Mouse (Mus musculus): ENCODE data around the gene Tnfrsf9. TPM values are rescaled to one million over a fixed set of nuclear protein-coding genes. Genes with fewer than 3 reads are reported as not detected.

Gene Tnfrsf9
- polyA plus RNA-seq, 1 experiment, result not detected

GRCm38 (mm10) chr4:150891308-150891707 is 23.1 kb upstream of the Tnfrsf9 start:
- no peak for TF ChIP-seq CTCF (IDR thresholded peaks at IDR 0.05; ENCODE audit: low read depth, low read length)
- no peak for TF ChIP-seq POLR2A (IDR thresholded peaks at IDR 0.05; ENCODE audit: borderline replicate concordance, low read depth, low read length)
- no peak overlapping the region for H3K27ac ChIP-seq (ENCODE audit: insufficient read depth, low read depth, low read length)
- H3K4me1 ChIP-seq (ENCODE audit: control insufficient read depth, insufficient read depth, low read length), result peaks cover 8% of the 10 kb centered on the region
- H3K4me3 ChIP-seq (ENCODE audit: insufficient read depth, low read length), result no peak overlapping the region

DNA sequence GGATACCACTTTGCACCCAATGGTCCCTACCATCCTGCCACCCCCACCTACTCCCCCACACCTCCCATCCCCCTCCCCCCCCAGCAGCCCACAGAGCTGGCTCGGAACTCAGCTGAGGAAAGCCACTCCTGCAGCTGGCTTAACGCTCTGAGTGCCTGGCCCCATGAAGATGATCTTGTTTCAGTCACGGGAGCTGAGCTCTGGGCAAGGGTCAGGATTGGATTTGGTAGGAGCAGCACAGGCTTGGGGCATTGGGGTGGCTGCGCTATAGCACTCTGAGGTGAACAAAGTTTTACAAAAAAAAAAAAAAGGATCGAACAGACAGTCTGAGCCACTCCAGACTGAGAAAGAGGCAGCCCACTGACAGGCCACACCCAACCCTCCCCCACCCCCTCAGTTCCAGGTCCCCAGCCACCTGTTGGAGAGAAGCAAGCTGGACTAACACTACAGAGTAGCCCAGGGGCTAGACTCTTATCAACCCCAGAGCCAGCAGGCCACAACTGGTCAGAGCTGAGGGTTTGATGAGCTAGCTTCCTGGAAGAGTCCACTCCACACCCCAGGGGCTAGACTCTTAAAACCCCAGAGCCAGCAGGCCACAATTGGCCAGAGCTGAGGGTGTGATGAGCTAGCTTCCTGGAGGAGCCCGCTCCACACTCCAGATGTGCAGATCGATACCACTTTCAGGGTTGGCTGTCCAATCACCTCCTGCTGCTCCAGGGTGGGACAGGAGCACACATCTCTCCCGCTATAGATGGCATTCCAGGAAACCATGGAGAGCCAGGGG is 19.5 kb upstream of the Tnfrsf9 start:
- peaks cover 8% of the 10 kb centered on the region for H3K4me1 ChIP-seq (ENCODE audit: control insufficient read depth, insufficient read depth, low read length)
- TF ChIP-seq CTCF (IDR thresholded peaks at IDR 0.05; ENCODE audit: low read depth, low read length) (no peak), POLR2A (IDR thresholded peaks at IDR 0.05; ENCODE audit: borderline replicate concordance, low read depth, low read length) (no peak)
- no peak overlapping the region for H3K27ac ChIP-seq (ENCODE audit: insufficient read depth, low read depth, low read length)
- no peak overlapping the region for H3K4me3 ChIP-seq (ENCODE audit: insufficient read depth, low read length)

- Histone ChIP-seq H3K4me3 (ENCODE audit: insufficient read depth, low read length) (no peak overlapping the region), H3K27ac (ENCODE audit: insufficient read depth, low read depth, low read length) (no peak overlapping the region), H3K4me1 (ENCODE audit: control insufficient read depth, insufficient read depth, low read length) (no peaks in the 10 kb centered on the region)
- TF ChIP-seq POLR2A (IDR thresholded peaks at IDR 0.05; ENCODE audit: borderline replicate concordance, low read depth, low read length), result no peak
- no peak for TF ChIP-seq CTCF (IDR thresholded peaks at IDR 0.05; ENCODE audit: low read depth, low read length)
Measured at GRCm38 (mm10) chr4:150896896-150897624, 17.3 kb upstream of the Tnfrsf9 start.

GRCm38 (mm10) chr4:150898716-150899365 is 15.5 kb upstream of the Tnfrsf9 start:
- Histone ChIP-seq H3K4me1 (ENCODE audit: control insufficient read depth, insufficient read depth, low read length) (no peaks in the 10 kb centered on the region), H3K4me3 (ENCODE audit: insufficient read depth, low read length) (no peak overlapping the region), H3K27ac (ENCODE audit: insufficient read depth, low read depth, low read length) (no peak overlapping the region)
- no peak for TF ChIP-seq POLR2A (IDR thresholded peaks at IDR 0.05; ENCODE audit: borderline replicate concordance, low read depth, low read length)
- peak; percentile 67 for TF ChIP-seq CTCF (IDR thresholded peaks at IDR 0.05; ENCODE audit: low read depth, low read length)

DNA sequence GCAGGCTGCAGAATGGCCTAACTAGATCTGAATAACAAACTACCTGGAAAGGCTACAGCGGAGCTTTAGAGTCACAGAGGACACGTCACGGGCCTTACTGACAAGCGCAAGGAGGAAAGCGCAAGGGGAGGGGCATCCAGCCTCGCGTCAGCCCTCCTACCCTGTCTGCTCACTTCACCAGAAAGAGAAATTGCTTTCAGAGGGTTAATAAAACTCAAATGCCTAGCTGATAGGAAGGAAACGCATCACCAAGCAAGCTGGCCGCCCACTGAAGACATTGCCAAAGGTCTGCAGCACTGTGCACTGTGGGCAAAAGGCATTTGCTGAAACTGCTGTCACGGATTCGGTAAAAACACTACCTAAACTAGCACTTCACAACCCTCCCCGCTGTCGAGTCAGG is 13.9 kb upstream of the Tnfrsf9 start:
- TF ChIP-seq CTCF (IDR thresholded peaks at IDR 0.05; ENCODE audit: low read depth, low read length) (no peak), POLR2A (IDR thresholded peaks at IDR 0.05; ENCODE audit: borderline replicate concordance, low read depth, low read length) (no peak)
- Histone ChIP-seq H3K4me1 (ENCODE audit: control insufficient read depth, insufficient read depth, low read length) (no peaks in the 10 kb centered on the region), H3K4me3 (ENCODE audit: insufficient read depth, low read length) (no peak overlapping the region), H3K27ac (ENCODE audit: insufficient read depth, low read depth, low read length) (no peak overlapping the region)

GRCm38 (mm10) chr4:150901651-150902050 is 12.7 kb upstream of the Tnfrsf9 start:
- no peak overlapping the region for H3K4me3 ChIP-seq (ENCODE audit: insufficient read depth, low read length)
- H3K4me1 ChIP-seq (ENCODE audit: control insufficient read depth, insufficient read depth, low read length), result no peaks in the 10 kb centered on the region
- no peak overlapping the region for H3K27ac ChIP-seq (ENCODE audit: insufficient read depth, low read depth, low read length)
- TF ChIP-seq POLR2A (IDR thresholded peaks at IDR 0.05; ENCODE audit: borderline replicate concordance, low read depth, low read length) (no peak), CTCF (IDR thresholded peaks at IDR 0.05; ENCODE audit: low read depth, low read length) (peak; percentile 85)

DNA sequence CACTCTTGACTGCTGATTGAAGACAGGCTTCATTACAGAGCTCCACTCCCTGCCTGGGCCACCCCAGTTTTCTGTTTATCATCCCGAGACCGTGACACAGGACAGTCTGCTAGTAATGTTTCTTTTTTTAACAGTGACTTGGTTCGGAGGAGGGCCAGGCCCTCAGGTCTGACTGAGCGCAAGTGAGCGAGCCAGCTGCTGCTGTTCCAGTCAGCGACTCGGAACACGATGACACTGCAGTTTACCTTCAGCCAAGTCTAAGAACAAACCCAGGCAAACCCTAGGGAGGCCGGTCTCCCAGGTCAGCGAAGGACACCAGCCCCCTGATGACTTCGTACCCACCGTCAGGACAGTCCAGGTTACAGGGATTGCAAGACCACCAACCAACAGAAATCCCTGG is 12.3 kb upstream of the Tnfrsf9 start:
- no peak for TF ChIP-seq POLR2A (IDR thresholded peaks at IDR 0.05; ENCODE audit: borderline replicate concordance, low read depth, low read length)
- TF ChIP-seq CTCF (IDR thresholded peaks at IDR 0.05; ENCODE audit: low read depth, low read length), result no peak
- no peak overlapping the region for H3K27ac ChIP-seq (ENCODE audit: insufficient read depth, low read depth, low read length)
- H3K4me1 ChIP-seq (ENCODE audit: control insufficient read depth, insufficient read depth, low read length), result no peaks in the 10 kb centered on the region
- no peak overlapping the region for H3K4me3 ChIP-seq (ENCODE audit: insufficient read depth, low read length)

GRCm38 (mm10) chr4:150903091-150903742 is 11.1 kb upstream of the Tnfrsf9 start:
- Histone ChIP-seq H3K4me1 (ENCODE audit: control insufficient read depth, insufficient read depth, low read length) (no peaks in the 10 kb centered on the region), H3K4me3 (ENCODE audit: insufficient read depth, low read length) (no peak overlapping the region), H3K27ac (ENCODE audit: insufficient read depth, low read depth, low read length) (no peak overlapping the region)
- TF ChIP-seq CTCF (IDR thresholded peaks at IDR 0.05; ENCODE audit: low read depth, low read length) (no peak), POLR2A (IDR thresholded peaks at IDR 0.05; ENCODE audit: borderline replicate concordance, low read depth, low read length) (no peak)

DNA sequence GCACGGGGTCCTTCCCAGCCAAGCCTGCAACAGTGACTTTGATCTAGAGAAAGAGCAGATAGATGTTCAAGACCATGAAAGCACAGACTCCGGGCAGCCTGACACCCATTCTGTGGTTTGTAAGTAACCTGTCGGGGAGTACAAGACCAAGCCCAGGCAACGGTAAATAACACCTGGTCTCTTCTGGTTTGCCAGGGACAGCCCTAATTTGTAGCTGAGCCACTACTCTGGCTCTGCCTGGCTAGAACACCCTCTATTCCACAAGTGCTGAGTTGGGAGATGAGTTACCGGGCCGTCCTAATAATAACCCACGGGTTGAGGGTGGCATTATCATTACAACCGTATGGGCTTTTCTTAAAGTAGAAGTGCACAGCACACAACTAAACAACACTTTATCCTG is 7.3 kb upstream of the Tnfrsf9 start:
- Histone ChIP-seq H3K4me1 (ENCODE audit: control insufficient read depth, insufficient read depth, low read length) (peaks cover 9% of the 10 kb centered on the region), H3K27ac (ENCODE audit: insufficient read depth, low read depth, low read length) (no peak overlapping the region), H3K4me3 (ENCODE audit: insufficient read depth, low read length) (no peak overlapping the region)
- no peak for TF ChIP-seq POLR2A (IDR thresholded peaks at IDR 0.05; ENCODE audit: borderline replicate concordance, low read depth, low read length)
- TF ChIP-seq CTCF (IDR thresholded peaks at IDR 0.05; ENCODE audit: low read depth, low read length), result no peak

Data from bone marrow macrophage, adult 2 months (primary cell).